Comparison of ENCODE assay signal across 20 mouse cellular contexts in the genomic region with DNA sequence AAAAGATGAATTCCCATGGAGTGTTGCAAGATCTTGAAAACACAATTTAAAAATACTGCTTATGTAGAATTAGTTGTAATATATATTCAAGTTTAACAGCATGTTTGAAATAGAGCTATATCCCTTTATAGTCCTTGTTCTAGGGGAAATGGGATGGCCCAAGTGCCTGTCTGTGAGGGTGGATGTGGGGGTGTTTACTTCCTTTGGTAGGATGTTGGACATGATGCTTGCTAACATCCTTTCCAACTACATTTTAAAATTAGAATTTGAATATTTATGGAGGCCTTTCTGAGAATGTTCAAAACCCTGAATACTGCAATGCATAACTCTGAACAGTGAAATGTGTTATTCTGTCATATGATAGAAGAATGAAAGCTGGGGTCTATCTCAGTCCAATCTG.
"Had no signal": no experiment of that assay in that cellular context is flagged by ENCODE, and none has a peak within 500 bp of the region (broad histone marks: within the 10 kb centered on the region; RNA-seq: fewer than 3 reads in every experiment).

No protein-coding gene starts in this region.

- H3K4me3 ChIP-seq: layer of hippocampus, adult 2 months; limb, embryonic 10.5 days; limb, embryonic 13.5 days; liver, embryonic 12.5 days; liver, embryonic 15.5 days; stomach, embryonic 15.5 days had no signal

- DNase-seq: kidney, adult 2 months; kidney, postnatal 25 days; layer of hippocampus, adult 9-11 months; liver; lung, adult 2 months; lung, postnatal 14 days; lung, postnatal 4 days; midbrain, embryonic 14.5 days; right cerebral cortex, postnatal 14 days; spleen, adult 18-20 months; thymus, adult 18-20 months; thymus, postnatal 14 days; thymus, postnatal 4 days had no signal

- H3K27ac ChIP-seq: kidney, postnatal 0 days; layer of hippocampus, adult 2 months; limb, embryonic 10.5 days; limb, embryonic 13.5 days; liver, embryonic 12.5 days; liver, embryonic 15.5 days; stomach, embryonic 15.5 days had no signal

- H3K4me1 ChIP-seq: limb, embryonic 10.5 days; limb, embryonic 13.5 days; liver, embryonic 12.5 days; liver, embryonic 15.5 days; stomach, embryonic 15.5 days had no signal
